Mouse (Mus musculus): Measurements from ENCODE around the gene Wee2.

- TF ChIP-seq MYOG (IDR thresholded peaks at IDR 0.05; ENCODE audit: control insufficient read depth, extremely low read depth, insufficient read length) (no peak), CTCF (IDR thresholded peaks at IDR 0.05; ENCODE audit: control insufficient read depth, insufficient read depth, insufficient read length) (no peak), CEBPB (IDR thresholded peaks at IDR 0.05; ENCODE audit: low read depth) (no peak), FOSL1 (IDR thresholded peaks at IDR 0.05; ENCODE audit: insufficient read depth, low read length, poor library complexity, severe bottlenecking) (no peak), MAX (IDR thresholded peaks at IDR 0.05) (no peak)
Observed at GRCm38 (mm10) chr6:40427441-40427840, 11.4 kb upstream of the Wee2 start.
